Mouse (Mus musculus) thymus, adult 2 months (tissue): ENCODE results near the gene Pdk4. TPM values are rescaled to one million over a fixed set of nuclear protein-coding genes. Genes with fewer than 3 reads are reported as not detected.

Experiments
- DNase-seq: peaks from one replicate; pipeline ENCODE4 v3.0.0; 2021
- H3K27ac ChIP-seq: fragments of 200-500 bp; 2 replicates; pipeline ENCODE4 v1.5.1; 2012; ENCODE audit warnings: low read length, control low read depth; ENCODE audit not compliant: control insufficient read depth, insufficient read depth
- H3K27me3 ChIP-seq: fragments of 200-500 bp; 2 replicates; pipeline ENCODE4 v1.6.1; 2012; ENCODE audit warnings: mild to moderate bottlenecking, low read length, moderate library complexity, mixed read lengths; ENCODE audit not compliant: control insufficient read depth, insufficient read depth
- H3K36me3 ChIP-seq: fragments of 200-500 bp; 2 replicates; pipeline ENCODE4 v1.6.1; 2012; ENCODE audit warnings: mild to moderate bottlenecking, low read length, moderate library complexity; ENCODE audit not compliant: control insufficient read depth, insufficient read depth
- H3K4me1 ChIP-seq: fragments of 200-500 bp; replicated peaks from 2 replicates; pipeline ENCODE4 v1.6.1; 2012; ENCODE audit warnings: low read length; ENCODE audit not compliant: control insufficient read depth, insufficient read depth
- H3K4me3 ChIP-seq: fragments of 200-500 bp; 2 replicates; pipeline ENCODE4 v1.5.1; 2012; ENCODE audit warnings: mild to moderate bottlenecking, low read length, control low read depth, moderate library complexity; ENCODE audit not compliant: control insufficient read depth, insufficient read depth
- CTCF ChIP-seq: fragments of 200-500 bp; IDR thresholded peaks from 2 replicates; pipeline ENCODE4 v1.5.1; 2012; ENCODE audit warnings: mild to moderate bottlenecking, control low read depth, low read length, moderate library complexity, borderline replicate concordance; ENCODE audit not compliant: control insufficient read depth, poor library complexity, insufficient read depth; ENCODE audit errors: extremely low read depth
- POLR2A ChIP-seq: fragments of 200-500 bp; IDR thresholded peaks from 2 replicates; pipeline ENCODE4 v1.6.1; 2012; ENCODE audit warnings: mild to moderate bottlenecking, low read length, control low read depth, moderate library complexity; ENCODE audit not compliant: control insufficient read depth, poor library complexity, insufficient read depth; ENCODE audit errors: extremely low read depth
- WGBS: fragments of 180-500 bp; shearing (Covaris S2); methylation state at CpG from one replicate; pipeline ENCODE4 v1.1.7; 2018; 5-methylcytosine and 5-hydroxymethylcytosine counted together
- polyA plus RNA-seq: library from polyadenylated mRNA; depleted of rRNA; stranded (reverse); fragments of >200 nt; gene quantifications from 2 replicates; pipeline ENCODE4 v1.2.3, GENCODE M21; 2012; rRNA removed

Pdk4 gene
- polyA plus RNA-seq, 1 experiment: 28.6 TPM

- H3K27ac ChIP-seq: no peak overlapping the region
- TF ChIP-seq POLR2A: no peak
- no peak for DNase-seq
- H3K36me3 ChIP-seq: no peaks in the 10 kb centered on the region
- H3K27me3 ChIP-seq: no peaks in the 10 kb centered on the region
- WGBS: 22% methylated on average over 14 of the region's 14 CpGs
- H3K4me3 ChIP-seq: no peak overlapping the region
- H3K4me1 ChIP-seq: peaks cover 6% of the 10 kb centered on the region
These were observed 53.6 kb downstream of the Pdk4 start for GRCm38 (mm10) chr6:5442316-5443085.

DNA sequence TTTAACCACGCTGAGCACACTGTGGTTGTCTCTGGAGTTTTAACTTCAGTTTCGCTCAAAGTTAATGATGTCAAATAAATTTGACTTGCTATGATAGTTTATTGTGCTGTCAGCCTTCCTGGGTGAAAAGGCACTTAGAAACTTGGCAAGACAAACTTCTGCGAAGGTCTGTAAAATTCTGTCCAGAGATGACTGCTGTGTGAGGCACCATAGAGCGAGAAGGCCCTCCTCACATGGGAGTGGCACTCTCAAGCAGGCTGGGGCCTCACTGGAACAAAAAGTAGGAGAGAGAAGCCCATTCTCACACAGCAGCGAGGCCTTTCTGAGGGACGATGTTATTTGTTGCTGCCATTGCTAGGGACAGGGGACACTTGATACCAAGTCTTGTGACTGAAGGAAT, 54.9 kb downstream of the Pdk4 start:
- Histone ChIP-seq H3K4me3 (no peak overlapping the region), H3K27ac (no peak overlapping the region), H3K4me1 (peaks cover 12% of the 10 kb centered on the region), H3K36me3 (no peaks in the 10 kb centered on the region), H3K27me3 (no peaks in the 10 kb centered on the region)
- DNase-seq: no peak
- 96% methylated on average over 6 of the region's 6 CpGs for WGBS
- TF ChIP-seq CTCF (no peak), POLR2A (no peak)

DNA sequence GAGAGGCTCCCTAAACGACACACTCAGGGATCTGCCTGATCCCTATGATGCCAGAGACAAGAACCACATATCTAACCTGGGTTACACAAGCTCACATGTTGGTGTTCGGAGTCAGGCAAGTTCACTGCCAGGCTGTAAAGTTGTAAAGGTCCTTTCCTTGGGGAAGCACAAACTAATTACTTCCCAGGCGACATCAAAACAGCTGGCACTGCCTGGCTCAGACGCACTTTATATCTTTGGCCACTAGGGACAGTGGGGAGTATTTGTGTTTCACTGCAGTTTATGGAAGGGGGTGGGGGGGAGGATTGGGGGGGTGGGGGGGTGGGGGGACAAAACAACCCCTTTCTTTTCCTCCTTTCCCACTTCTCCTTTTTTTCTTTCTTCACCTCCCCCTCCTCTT, 58.4 kb downstream of the Pdk4 start:
- WGBS: 76% methylated on average over 4 of the region's 4 CpGs
- Histone ChIP-seq H3K36me3 (no peaks in the 10 kb centered on the region), H3K27ac (no peak overlapping the region), H3K27me3 (no peaks in the 10 kb centered on the region), H3K4me3 (no peak overlapping the region), H3K4me1 (peaks cover 19% of the 10 kb centered on the region)
- peak; percentile 14 for DNase-seq
- TF ChIP-seq POLR2A: no peak
- no peak for TF ChIP-seq CTCF

GRCm38 (mm10) chr6:5433887-5434286, 62.2 kb downstream of the Pdk4 start:
- H3K27me3 ChIP-seq: no peaks in the 10 kb centered on the region
- WGBS: 18% methylated on average over 2 of the region's 2 CpGs
- no peak for TF ChIP-seq POLR2A
- no peak for TF ChIP-seq CTCF
- H3K4me3 ChIP-seq: no peak overlapping the region
- H3K4me1 ChIP-seq: peaks cover 17% of the 10 kb centered on the region
- no peaks in the 10 kb centered on the region for H3K36me3 ChIP-seq
- DNase-seq: no peak
- no peak overlapping the region for H3K27ac ChIP-seq

Other genes with a start within 250 kb of the Pdk4 start
- gene Pon3, start 240.0 kb downstream of the Pdk4 start, polyA plus RNA-seq: 3.9 and 5.4 TPM in 2 replicates
- gene Pon2, start 197.9 kb downstream of the Pdk4 start, polyA plus RNA-seq: 15.0 and 20.0 TPM in 2 replicates
- 0.34 and 0.61 TPM in 2 replicates for gene Asb4, start 112.9 kb downstream of the Pdk4 start, polyA plus RNA-seq
- gene Dync1i1, start 229.3 kb upstream of the Pdk4 start, polyA plus RNA-seq: 7.7 and 10.1 TPM in 2 replicates